Mouse (Mus musculus): ENCODE measurements around the gene Adat3. TPM values are rescaled to one million over a fixed set of nuclear protein-coding genes. Genes with fewer than 3 reads are reported as not detected.

Gene Adat3
- 24.6 and 31.6 TPM in 2 replicates for polyA plus RNA-seq (2012)

DNA sequence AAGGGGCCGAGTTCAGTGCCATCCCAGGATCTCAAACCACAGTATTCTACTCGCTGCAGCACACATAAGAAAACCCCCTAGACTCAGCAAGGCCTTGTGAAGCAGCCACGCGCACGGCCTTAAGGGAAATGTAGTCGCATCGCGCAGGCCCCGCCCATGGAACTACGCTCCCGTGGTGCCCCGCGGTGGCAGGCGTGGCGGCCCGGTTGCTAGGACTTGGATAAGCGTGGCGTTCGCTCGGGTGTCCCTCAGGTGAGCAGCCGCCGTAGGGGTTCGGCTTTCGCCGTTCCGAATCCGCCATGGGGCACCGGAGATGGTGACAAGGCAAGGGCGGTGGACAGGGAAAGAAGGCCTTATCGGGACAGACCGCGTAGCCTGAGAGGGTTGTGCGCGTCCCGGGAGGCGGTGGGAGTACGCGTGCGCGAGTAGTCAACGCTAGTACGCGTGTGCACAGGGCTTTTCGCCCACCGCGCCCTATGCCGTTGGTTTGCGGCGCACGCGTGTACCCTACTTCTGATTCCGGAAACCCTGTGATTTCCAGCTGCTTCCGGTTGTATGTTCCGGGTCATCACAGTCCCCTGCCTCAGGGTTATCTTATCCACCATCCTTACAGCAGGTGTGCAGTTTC is at the start of gene Adat3, which contains the start of gene Scamp4:
TSS of gene Adat3 (plus strand) at position 183 of the 628 bp plus-strand sequence.
TSS of gene Scamp4 (plus strand) at position 175 of the 628 bp plus-strand sequence.
- no peak for TF ChIP-seq GATA1 (IDR thresholded peaks at IDR 0.05; ENCODE audit: low read length)

DNA sequence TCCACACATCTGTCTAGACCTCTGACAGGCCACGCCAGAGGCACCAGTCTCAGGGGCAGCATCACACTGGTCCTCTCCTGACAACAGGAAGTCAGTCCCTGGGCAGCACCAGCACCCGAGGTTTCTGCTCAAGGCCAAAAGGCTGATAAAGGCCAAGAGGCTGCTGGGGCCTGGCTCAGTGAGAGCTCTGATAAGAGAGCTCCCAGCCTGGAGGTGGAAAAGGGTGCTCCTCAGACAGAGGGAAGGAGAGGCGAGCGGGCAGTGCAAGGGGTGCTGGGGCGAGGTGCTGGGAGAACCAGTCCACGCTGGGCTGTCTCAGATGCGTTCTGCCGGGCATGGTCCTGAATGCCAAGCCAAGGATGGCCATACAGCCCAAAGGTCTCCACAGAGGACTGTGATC is 49.1 kb upstream of the Adat3 start:
- peak; percentile 30 for TF ChIP-seq GATA1 (IDR thresholded peaks at IDR 0.05; ENCODE audit: low read length)

DNA sequence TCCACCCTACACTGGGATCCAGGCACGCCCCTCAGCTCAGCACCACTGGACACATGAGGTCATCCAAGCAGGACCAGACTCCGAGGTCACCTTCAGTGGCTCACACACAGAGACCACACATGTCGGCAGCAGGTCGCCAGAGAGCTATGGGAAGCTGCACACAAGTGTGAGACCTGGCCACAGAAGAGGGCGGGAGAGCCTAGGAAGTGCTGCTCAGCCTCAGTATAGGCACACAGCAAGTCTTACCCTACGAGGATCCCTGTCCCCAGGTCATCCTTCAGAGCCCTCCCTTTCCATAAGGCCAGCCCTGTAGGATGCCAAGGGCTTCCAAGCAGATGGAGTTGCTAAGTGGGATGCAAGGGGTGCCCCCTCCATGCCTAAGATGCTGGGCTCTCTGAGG is 48.7 kb upstream of the Adat3 start:
- TF ChIP-seq GATA1 (IDR thresholded peaks at IDR 0.05; ENCODE audit: low read length): no peak

DNA sequence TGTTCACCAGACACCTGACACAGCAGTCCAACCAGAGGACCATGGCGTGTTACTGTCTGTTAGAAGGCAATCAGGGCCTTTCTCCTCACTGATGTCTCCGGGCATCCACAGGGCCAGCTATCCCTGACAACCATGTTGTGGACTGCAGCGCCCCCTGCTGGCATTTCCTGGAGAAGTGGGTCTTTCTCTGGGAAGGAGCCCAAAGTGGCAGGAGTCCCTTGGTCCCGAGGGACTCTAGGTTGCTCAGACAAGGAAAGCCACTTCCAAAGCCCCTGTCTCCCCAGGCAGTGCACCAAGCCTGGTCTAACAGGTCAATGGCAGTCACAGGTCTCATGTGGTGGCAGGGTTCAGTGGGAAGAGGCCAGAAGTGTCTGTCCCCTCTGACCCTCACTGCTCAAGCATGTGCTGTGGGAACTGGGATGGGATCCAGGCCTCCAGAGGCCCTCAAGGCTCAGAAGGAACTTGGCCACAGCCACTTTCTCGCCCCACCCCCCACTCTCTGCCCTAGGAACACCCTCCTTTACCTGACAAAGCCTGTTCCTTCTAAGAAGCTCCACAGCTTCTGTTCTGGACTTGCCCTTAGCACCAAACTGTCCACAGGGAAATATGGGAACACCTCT is 45.2 kb upstream of the Adat3 start:
- no peak for TF ChIP-seq GATA1 (IDR thresholded peaks at IDR 0.05; ENCODE audit: low read length)

DNA sequence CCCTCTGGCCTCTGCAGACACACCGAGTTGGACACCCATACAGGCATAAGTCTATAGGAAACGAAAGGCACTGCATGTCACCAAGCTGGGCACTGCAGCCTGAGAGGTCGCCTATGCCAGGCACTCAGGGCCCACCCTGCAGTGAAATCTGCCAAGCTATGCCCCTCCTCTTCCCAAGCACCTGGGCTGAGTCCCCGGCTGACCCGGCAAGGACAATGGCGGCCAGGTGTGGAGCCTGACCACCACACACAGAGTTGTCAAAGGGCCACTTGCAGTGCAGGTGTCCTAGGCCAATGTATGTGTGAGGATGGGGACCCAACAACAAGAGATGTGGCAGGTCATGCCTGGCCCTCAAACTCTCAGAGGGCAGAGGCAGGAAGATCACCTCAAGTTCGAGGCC is 43.2 kb upstream of the Adat3 start:
- no peak for TF ChIP-seq GATA1 (IDR thresholded peaks at IDR 0.05; ENCODE audit: low read length)

DNA sequence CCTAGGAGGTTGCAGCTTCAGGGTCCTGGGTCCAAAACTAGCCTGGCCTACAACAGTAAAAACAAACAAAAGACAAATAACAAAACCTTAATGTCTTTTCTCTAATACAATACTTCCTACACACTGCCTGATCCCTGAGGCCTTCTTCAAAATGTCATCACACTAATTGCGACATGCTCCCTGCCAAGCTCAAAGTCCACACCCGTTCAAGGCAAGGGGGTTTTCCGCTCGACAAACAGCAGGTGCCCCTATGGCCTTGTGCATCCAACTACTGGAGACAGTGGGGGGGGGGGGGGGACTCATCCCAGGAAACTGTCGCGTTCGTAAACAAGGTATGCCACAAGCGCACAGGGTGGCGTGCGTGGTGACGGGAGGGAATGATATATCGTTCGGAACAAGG is 42.1 kb upstream of the Adat3 start:
- no peak for TF ChIP-seq GATA1 (IDR thresholded peaks at IDR 0.05; ENCODE audit: low read length)

DNA sequence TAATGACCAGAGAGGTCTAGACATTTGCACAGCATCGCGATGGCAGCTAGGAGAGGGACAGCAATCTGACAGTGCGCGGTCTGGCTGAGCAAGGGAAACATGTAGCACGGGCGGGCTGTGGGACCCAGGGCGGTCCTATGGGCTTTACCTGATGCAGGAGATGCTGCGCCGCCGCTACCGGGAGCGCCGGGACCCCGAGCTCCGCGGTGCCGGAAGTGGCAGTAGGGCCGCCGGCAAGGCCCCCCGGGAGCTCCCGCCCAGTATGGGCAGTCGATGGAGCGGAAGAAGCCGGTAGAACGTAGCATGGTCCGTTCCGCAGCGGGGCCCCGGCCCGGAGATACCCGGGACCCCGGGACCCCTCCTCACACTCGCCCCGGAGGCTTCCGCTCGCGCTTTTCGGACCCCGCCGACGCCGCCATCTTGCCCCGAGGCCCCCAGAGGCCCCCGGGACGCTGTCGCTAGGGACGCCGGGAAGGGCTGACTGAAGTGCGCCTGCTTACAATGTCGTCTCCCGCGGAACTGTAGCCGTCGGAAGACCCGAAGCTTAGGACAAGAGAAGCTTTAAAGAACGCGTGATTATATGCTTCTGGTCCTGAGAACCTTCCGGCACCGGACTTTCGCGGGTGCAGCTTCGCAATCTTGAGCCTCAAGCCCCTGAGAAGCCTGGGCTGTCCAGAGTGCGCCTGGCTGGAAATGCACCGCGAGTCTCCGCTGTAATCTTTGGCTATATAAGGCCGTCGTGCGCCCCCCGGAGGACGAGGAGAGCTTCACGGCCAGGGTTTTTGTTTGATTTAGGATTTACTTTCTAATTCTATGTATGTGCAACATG is 41.4 kb upstream of the Adat3 start, which contains the start of gene Rexo1:
TSS of gene Rexo1 (minus strand) at position 445 of the 829 bp plus-strand sequence.
- no peak for TF ChIP-seq GATA1 (IDR thresholded peaks at IDR 0.05; ENCODE audit: low read length)

DNA sequence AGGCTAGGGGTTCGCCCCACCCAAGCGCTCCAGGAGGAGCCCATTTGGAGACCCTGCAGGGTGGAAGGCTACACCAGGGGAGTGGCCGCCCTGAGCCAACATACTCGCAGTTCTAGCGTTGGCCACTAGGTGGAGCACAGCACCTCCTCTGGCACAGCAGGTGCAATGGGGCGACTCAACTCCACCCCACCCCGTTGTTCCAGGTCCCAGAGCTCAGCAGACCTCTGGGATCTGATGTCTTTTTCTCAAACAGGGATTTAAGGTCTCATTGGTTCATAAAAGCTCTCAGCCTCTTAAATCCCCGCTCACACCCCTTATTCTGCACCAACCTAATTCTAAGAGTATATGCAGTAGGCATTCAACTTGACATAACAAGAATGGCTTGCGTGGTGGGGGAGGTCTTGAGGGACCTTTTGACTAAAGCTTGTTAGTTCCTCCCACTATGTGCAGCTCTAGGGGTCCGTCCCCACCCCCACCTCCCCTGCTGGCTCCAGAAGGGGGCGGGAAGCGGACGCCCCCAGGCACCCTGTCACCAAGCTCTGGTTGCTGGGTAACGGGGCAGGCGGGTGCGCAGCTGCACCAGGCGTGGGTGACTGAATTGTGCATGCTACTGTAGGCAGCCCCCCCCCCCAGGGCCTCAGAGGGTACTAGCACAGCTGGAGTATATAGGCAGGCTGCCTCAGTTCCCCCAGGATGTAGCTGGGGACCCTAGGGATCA is 36.1 kb upstream of the Adat3 start:
- no peak for TF ChIP-seq GATA1 (IDR thresholded peaks at IDR 0.05; ENCODE audit: low read length)

DNA sequence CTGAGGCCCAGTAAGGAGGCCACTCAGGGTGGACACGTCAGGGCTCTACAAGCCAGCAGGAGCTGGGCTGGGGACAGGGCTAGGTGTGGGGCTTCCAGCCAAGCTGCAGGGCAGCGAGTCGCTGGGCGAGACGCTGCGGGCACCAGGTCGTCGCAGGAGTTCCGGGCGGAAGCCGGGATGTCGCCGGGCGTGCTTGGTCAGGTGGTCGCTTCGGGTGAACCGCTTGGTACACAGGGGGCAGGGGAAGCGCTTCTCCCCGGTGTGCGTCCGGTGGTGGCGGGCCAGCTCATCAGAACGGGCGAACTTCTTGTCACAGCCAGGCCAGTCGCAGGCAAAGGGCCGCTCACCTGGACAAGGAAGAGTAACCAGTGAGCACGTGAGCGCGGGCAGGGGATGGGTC is 33.8 kb upstream of the Adat3 start:
- TF ChIP-seq GATA1 (IDR thresholded peaks at IDR 0.05; ENCODE audit: low read length): no peak

DNA sequence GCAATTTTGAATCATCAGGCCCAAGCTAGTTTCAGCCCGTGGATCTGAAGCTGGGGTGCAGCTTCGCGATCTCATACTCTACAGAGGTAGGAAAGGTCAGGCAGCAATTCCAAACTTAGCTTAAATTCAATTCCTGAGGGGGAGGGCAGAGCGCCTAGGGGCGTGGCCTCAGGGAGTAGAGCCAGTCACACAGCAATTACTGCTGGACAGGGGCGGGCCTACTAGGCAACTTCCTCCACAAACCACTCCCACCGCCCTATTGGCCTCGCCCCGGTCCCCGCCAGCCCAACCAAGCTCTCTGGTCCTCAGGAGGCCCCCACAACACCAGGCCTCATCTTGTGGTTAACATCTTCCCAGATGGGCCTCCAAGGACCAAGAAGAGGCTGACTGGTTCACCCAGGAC is 33.0 kb upstream of the Adat3 start:
- TF ChIP-seq GATA1 (IDR thresholded peaks at IDR 0.05; ENCODE audit: low read length): no peak

DNA sequence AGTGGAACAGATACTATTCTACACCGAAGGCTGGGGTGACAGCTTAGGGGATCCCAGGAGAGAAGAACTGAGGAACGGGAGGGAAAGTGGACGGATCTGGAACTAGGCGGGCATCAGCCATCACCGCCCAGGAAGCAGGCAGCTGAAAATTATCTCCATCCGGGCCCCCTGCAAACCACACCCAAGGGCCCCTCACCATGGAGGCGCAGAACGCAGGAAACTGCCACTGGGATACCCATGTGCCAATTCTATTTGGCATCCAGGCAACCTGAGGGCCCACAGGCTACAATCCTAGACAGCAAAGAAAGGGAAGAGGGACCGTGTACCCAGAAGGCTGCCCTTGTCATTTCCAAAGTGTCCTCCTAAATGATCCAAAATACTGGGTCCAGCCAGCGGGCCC is 32.3 kb upstream of the Adat3 start:
- no peak for TF ChIP-seq GATA1 (IDR thresholded peaks at IDR 0.05; ENCODE audit: low read length)

DNA sequence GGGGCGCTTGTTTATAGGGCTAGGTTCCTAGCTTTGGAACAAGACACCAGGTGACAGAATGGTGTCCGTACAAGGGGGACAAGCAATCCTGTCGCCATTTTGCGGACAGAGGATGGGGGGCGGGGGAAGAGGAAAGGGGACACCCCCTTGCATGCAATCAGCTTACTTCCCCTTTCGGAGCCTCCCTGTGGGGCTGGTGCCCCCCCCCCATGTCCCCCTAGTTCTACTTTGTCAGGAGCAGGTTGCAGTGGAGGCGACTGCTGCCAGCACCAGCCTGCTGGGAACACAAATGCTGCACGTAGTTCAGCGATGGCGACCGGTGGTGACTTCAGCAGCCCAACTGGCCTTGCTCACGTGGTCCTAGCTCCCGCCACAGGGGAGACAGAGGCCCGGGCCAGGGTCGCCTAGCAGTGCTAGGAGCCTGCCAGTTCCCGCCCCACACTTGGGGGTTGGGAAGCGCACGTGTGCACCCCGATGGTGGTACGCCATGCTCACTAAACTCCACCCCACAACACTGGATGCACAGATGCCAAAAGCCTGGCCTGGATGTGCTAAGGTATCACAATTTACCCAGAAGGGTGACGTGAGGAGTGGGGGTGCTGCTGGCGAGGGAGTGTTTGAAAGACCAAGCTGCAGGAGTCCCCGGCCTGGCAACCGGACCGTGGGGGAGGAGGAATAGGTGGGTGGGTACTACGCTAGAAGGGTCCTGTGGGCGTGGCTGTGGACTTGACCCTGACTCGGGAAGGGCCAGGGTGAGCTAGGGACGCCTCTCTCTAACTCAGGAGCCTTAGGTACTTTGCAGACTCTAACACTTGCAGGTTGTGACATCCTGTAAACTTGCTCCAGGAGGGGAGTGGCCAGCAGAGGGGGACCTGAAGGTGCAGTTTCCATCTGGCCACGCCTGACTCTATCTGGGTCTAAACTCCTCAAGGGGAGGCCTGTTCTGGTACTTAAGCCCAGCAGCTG is 31.5 kb upstream of the Adat3 start:
- no peak for TF ChIP-seq GATA1 (IDR thresholded peaks at IDR 0.05; ENCODE audit: low read length)

DNA sequence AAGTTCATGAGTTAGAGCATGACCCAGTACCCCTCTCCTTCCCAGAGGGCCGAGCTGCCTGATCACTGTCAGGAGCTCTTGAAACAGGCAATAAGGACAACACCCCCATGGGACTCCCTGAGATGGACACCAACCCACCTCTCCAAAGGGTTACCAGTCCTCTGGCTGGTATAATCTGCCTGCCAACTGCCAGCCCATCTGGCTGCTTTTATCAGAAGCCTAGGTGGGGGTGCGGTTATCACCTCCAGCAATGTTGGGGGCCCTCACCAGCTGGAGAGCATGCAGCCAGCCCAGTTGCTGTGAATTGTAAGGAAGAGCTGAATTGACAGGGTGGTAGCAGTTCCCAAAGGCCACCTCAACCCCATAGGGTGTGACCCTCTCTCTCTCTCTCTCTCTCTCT is 30.2 kb upstream of the Adat3 start:
- peak; percentile 56 for TF ChIP-seq GATA1 (IDR thresholded peaks at IDR 0.05; ENCODE audit: low read length)

DNA sequence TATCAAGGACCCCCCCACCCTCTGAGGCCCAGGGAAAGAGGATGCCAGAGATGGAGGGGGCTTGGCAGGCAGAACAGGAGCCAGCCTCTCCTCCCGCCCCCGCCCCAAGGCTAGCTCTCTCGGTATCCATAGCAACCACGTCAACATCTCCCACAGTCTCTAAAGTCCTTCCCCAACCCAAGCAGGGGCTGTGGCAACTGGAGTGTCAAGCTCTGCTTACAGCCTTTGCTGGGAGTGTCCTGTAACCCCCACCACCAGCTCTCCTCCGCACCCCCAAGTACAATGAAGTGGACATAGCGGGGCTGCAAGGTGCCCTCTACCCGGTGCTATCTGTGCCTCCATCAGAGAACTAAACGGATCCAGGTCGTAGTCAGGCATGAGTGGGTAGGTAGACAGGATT is 28.7 kb upstream of the Adat3 start:
- TF ChIP-seq GATA1 (IDR thresholded peaks at IDR 0.05; ENCODE audit: low read length): no peak

DNA sequence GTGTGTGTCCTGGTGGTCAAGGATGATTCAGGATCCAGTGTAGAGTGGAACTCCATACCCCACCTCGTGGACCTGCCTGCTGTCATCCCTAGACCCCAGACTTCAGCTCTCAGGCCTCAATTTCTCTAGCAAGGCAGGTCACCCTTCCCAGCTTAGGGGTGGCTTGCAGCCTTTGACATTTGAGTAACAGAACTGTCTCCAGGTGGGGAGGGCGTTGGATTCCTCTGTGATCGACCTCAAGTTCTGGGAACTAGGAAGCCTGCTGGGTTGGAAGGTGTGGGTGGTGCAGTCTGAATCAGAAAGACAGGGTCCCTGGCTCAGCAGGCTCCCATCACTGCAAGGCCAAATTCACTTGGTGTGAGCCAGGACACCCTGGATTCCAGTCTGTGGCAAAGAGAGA is 27.8 kb upstream of the Adat3 start:
- no peak for TF ChIP-seq GATA1 (IDR thresholded peaks at IDR 0.05; ENCODE audit: low read length)

Data from G1E-ER4 (cell line).